Mouse (Mus musculus): Measurements from ENCODE around the gene Pkn1.

DNA sequence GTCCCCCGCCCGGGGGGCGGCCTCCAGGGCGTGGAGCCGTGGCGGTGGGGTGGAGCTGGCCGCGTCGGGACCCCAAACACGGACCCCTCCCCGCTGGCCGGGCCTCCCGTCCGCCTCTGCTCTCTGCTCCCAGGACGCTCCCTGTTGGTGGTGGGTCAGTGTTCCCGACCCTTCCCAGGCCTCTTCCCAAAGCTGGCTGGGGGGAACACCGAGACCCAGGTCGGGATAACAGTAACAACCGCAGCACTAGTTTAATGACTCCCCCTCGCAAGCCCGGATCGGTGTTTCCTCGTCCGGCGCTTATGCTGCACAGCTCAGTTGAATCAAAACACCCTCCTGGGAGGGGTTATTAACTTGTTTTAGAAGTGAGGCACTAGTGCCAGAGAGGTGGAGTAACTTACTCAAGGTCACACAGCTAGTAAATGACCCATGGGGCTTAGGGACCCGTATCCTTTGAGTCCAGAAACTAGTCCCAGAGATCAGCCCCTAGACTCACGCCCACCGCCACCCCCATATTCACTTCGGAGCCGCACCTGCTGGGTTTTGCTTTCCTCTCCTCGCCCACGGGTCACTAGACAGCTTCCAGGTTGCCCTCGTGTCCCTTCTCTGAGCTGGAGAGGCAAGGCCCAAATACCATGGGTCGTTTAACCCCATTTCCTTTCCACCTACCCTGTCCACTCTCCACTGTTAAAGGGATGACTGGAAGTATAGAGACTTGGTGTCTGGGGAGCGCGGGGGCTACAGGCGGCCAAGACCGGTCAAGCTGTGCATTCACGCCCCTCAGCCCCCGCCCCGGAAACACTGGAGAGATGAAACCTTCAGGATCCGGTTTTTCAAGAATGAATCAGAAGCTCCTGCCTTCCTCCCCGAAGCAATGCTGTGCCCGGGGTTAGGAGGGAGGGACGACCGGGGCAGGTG lies 46.0 kb downstream of the Pkn1 start:
- TF ChIP-seq POLR2A (IDR thresholded peaks at IDR 0.05; ENCODE audit: insufficient read depth, low read depth, low read length) (no peak), CTCF (IDR thresholded peaks at IDR 0.05; ENCODE audit: insufficient read depth, low read depth, low read length) (no peak)
